Mouse (Mus musculus): ENCODE results near the gene Dtx3l.

DNA sequence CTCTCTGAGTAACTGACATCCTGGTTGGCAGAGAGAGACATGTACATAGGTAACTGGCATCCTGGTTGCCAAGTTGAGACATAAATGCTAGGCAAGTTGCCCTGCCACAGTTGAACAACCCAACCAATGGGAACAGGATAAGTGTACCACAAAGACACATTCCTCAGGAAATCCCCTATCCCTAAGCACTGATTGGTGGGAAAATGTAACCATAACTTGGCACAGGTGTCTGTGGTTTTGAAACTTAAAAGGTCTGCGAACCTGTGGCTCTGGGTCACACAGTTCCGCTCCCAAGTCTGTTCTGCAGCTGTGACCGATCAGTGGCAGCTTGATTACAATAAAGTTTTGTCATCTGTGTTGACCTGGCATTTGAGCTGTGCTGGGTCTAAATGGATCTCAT, 33.6 kb downstream of the Dtx3l start:
- TF ChIP-seq CTCF (IDR thresholded peaks at IDR 0.05; ENCODE audit: extremely low read depth, insufficient read length, insufficient replicate concordance, low read depth, low read length) (no peak), POLR2A (IDR thresholded peaks at IDR 0.05; ENCODE audit: low read depth, low read length) (no peak)
